Mouse (Mus musculus): Measurements from ENCODE around the gene Prpf19.

Gene Prpf19

GRCm38 (mm10) chr19:10895016-10895528 lies at the start of gene Prpf19:
Gene Prpf19, plus strand, starts transcription at chr19:10895231.
- peak; percentile 99 for DNase-seq

DNA sequence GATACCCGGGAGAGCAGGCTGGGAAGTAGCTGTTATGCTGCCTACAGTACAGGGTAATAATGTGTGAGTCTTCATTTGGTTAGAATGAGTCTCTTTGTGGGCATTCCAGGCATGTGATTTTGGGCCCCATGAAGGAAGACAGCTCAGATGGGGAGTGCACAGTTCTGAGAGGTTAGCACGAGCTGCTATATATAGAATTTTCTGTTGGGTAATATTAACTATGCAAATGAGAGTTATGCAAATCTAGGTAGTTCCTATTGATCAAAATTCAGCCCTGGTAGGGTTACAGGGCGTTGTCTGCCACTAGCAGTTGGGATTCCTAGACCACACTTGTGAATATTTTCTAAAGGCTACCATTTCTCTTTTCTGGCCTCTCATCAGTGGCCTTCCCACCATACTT lies 49.6 kb upstream of the Prpf19 start:
- no peak for DNase-seq

GRCm38 (mm10) chr19:10846150-10846549 lies 48.9 kb upstream of the Prpf19 start:
- no peak for DNase-seq

GRCm38 (mm10) chr19:10847311-10848087 lies 47.5 kb upstream of the Prpf19 start:
- no peak for DNase-seq

DNA sequence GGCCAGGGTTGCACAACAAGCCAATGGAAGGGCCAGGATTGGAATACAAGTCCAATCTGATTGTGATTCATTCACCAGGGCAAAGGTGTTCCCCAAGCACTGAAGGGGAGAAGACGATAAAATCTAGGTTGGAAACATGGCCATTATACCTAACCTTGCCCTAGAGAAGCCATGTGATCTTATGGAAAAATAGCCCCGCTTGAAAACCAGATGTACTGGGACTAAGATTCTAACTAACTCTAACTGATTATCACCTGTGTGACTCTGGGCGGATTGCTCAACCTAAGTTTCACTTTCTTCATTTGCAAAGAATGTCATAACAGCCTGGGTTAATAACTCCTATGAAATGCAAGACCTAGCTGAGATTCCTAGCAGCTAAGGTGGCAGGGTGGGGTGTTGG lies 39.6 kb upstream of the Prpf19 start:
- DNase-seq, result no peak

DNA sequence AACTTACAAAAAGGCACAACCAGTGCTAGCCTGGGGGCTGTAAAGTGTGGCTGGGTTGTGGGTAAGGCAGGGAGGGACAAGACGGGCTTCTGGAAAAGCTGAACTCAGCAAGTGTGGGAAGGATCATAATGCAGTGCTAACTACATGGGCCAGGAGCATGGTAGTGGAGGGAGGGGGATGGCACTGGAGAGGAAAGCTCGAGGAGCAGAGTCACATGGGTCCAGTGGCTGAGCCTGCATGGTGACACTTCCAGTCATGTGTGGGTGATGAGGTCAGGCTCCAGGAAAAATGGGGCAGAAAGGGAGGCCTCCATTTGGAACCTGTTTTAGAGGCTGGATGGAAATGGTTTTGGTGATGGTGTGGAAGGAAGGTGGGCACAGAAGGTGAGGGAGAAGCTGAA lies 38.5 kb upstream of the Prpf19 start:
- DNase-seq, result no peak

- peak; percentile 52 for DNase-seq
Measured at GRCm38 (mm10) chr19:10860072-10860497, 34.9 kb upstream of the Prpf19 start.

GRCm38 (mm10) chr19:10866351-10866750 lies 28.7 kb upstream of the Prpf19 start:
- DNase-seq, result no peak

GRCm38 (mm10) chr19:10867946-10868622 lies 26.9 kb upstream of the Prpf19 start:
- DNase-seq, result no peak

GRCm38 (mm10) chr19:10868623-10869141 lies 26.3 kb upstream of the Prpf19 start:
- peak; percentile 47 for DNase-seq

GRCm38 (mm10) chr19:10869241-10869885 lies 25.7 kb upstream of the Prpf19 start:
- peak; percentile 95 for DNase-seq

DNA sequence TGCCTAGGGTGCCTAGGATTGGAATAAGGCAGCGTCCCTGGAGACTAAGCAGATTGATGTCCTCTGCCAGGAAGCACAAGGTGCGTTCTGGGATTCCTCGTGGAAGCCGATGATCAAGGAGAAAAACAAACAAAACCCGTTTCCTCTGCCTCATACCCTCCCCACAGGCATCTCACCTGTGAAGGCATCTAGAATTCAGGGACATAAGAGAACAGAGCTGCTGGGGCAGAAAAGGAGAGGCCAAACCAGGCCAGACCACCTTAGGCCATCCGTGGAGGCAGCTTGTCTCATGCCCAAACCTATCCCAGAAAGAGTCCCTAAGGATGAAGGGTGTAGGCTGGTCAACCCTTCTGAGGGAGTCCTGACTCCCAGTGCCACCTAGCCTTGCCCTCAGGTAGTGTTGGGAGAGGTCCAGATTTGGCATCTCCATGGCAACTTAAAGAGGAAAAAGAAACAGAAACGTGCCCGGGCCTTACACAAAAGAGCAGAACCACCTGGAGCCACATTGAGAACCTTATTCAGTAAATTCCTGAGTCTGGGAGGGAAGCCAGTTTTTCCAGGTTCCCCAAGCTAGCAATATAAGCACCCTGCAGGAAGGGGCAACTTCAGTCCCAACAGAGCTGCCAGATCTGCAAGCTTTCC lies 25.0 kb upstream of the Prpf19 start, which contains the start of gene Tmem132a:
Gene Tmem132a, minus strand, starts transcription at position 55 of the 642 bp plus-strand sequence.
- no peak for DNase-seq

- no peak for DNase-seq
Measured at GRCm38 (mm10) chr19:10870676-10871075, 24.4 kb upstream of the Prpf19 start.

DNA sequence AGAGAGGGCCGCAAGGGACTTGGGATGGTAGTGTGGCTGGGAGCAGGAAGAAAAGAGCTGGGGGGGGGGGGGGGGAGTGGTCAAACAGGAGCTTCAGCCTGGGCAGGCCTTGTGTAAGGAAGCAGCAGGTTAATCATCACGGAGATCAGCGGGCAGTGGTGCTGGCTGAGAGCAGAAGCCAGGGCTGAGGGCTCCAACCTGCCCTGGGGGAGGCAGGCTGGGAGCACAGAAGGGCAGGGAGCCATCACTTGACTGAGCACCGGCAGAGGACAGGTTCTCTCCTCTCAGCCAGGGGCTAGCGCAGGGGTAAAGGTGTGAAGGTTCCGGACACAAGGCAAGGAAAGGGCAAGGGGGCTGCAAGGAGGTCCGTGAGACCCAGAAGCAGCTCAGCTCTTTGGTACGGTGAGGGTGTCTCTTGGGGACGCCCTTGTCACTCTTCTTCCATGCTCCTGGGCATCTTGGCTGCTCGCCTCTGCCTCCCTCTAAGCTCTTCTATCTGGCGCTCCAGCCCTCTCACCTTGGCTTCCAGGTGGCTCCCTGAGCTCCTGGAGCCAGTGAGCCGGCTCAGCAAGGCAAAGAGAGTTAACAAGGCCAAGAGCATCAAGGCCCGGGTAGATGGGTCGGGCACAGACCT lies 23.6 kb upstream of the Prpf19 start:
- no peak for DNase-seq

- no peak for DNase-seq
Measured at GRCm38 (mm10) chr19:10878201-10878837, 16.7 kb upstream of the Prpf19 start.

DNA sequence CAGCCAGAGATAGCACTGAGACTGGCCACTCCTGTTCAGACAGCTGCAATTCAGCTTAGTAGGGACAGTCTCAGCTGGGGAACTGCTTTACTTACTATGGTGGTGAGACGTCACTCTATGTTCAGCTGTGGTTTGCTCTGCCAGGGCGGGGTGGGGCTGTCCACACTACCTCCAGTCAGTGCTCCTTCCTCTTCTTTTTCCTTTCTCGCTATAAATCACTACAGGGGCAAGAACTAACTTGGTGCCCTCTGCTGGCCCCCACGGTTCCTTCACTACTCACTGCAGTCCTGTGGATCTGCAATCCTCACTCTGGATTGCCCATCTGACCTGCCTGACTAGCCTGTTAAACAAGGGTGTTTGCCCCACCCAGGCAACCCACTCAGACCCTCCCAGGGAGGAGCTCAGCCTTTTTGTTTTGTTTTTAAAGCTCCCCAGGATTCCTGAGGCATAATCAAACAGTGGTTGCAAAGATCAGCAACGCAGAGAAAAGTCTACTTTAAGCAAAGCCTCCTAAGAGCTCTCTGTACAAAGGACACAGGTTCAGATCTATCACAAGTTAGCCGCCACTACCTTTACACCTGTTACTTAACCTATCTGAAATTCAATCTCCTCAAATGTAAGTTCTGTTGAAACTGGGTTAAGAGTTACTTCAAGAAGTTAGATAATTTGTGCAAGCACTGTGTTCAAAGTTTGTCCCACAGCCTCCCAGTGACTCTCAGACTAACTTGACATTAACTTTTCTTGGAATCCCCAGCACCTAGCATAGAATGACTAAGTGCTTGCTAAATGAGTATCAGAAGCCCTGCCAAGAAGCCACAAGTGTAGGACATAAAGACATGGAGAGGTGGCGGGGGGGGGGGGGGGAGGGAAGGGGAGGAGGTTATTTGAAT lies 14.7 kb upstream of the Prpf19 start:
- DNase-seq, result no peak

GRCm38 (mm10) chr19:10880975-10881425 lies 14.0 kb upstream of the Prpf19 start:
- no peak for DNase-seq

DNA sequence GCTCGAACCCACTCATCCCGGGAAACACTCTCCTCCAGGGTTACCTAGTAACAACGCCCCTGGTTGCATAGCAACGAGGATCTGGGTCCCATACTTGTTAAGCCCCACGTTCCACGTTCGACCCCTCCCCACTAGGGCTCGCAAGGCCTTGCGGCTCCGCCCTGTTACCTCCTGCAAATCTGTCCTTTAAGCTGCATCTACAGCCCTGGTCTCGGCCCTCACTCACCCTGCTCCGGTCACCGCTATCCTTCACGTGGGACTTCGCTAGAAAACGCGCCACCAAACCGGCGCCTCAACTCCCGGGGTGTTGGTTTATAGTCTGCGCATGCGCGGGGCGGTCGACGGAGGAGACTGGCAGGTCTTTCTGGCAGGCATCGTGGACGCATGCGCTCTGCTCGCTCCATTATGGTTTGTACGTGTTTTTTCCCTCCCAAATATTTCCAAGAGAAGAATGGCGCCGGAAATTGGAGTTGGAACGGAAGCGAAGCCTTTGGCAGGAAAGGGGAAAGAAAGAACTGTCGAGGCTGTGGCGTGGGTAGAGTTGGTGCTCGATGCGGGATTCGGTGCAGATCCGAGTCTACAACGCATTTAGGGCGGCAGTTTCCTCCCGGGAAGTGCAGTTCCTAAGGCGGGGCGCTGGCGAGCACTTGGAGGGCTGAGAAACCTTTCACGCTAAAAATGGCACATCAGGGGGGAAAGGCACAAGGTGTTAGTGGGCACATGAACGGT lies 13.4 kb upstream of the Prpf19 start, which contains the start of gene Tmem109:
Gene Tmem109, minus strand, starts transcription at position 576 of the 729 bp plus-strand sequence.
- DNase-seq, result peak; percentile 97

DNA sequence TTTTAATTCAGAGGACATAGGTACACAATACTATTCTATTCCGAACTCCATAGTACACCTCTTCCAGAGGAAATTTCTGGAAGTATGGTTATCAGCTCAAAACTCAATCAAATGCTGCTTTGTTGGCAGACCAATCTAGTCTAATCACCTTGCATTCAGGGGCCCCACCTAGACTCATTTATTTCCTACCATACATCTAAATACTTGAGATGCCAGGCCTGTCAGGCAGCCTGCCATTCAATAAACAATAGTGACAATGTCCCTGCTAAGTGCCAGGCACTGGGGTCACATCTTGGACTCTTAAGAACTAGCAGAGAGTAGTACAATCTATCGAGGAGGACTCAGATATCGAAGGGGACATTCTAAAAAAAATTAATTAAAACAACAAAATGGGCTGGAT lies 2.8 kb upstream of the Prpf19 start:
- no peak for DNase-seq

- no peak for DNase-seq
Measured at GRCm38 (mm10) chr19:10895708-10896107, 677 bp downstream of the Prpf19 start.
